Mouse (Mus musculus): ENCODE data around the gene Fitm2. TPM values are rescaled to one million over a fixed set of nuclear protein-coding genes. Genes with fewer than 3 reads are reported as not detected.

Fitm2 gene
- polyA plus RNA-seq, 1 experiment from 2014 or later = 13.6 TPM

DNA sequence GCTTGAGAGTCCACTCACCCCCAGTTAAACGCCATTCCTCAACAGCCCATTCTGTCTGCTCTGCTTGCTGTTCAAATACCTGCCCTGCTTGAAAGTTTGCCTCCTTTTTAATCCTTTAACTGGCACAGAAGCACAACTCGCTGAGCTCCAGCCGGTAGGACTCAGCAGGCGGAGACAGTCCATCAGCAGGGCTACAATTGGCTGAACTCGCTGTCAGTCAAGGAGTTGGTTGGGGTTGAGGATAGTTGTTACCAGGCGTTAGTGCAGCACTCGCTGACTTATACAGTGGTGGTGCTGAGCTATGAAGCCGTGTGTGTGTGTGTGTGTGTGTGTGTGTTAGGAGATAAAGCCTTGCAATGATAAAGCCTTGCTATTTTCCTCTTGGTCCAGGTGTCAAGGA lies 11.8 kb downstream of the Fitm2 start:
- no peak overlapping the region for H3K4me3 ChIP-seq (replicated peaks; ENCODE audit: low read depth, low read length)
- WGBS = 89% methylated on average over 8 of the region's 8 CpGs
- no peak overlapping the region for H3K9ac ChIP-seq (replicated peaks; ENCODE audit: low read length)
- H3K27me3 ChIP-seq (ENCODE audit: control insufficient read depth, insufficient read depth, low read length) = no peaks in the 10 kb centered on the region
- ATAC-seq (ENCODE audit: low FRiP score, low TSS enrichment) (no peak), DNase-seq (no peak)
- no peak overlapping the region for H3K4me2 ChIP-seq (ENCODE audit: low read length)
- H3K9me3 ChIP-seq (ENCODE audit: control insufficient read depth, low read length) = no peaks in the 10 kb centered on the region
- H3K27ac ChIP-seq (replicated peaks; ENCODE audit: low read depth, low read length) = no peak overlapping the region
- H3K4me1 ChIP-seq (ENCODE audit: control insufficient read depth, insufficient read depth, low read length) = no peaks in the 10 kb centered on the region
- H3K36me3 ChIP-seq (ENCODE audit: control insufficient read depth, insufficient read depth, low read length) = 0 out of 2 replicates have a peak, but pooled peaks cover 4% of the 10 kb centered on the region

- peak; percentile 45 for DNase-seq
- no peak overlapping the region for H3K27ac ChIP-seq (replicated peaks; ENCODE audit: low read depth, low read length)
- no peaks in the 10 kb centered on the region for H3K9me3 ChIP-seq (ENCODE audit: control insufficient read depth, low read length)
- no peak overlapping the region for H3K4me3 ChIP-seq (replicated peaks; ENCODE audit: low read depth, low read length)
- H3K9ac ChIP-seq (replicated peaks; ENCODE audit: low read length) = no peak overlapping the region; the same call in 1 of the 2 replicates
- WGBS = 45% methylated on average over 10 of the region's 10 CpGs
- no peak for ATAC-seq (ENCODE audit: low FRiP score, low TSS enrichment)
- peaks cover 12% of the 10 kb centered on the region for H3K36me3 ChIP-seq (ENCODE audit: control insufficient read depth, insufficient read depth, low read length)
- no peaks in the 10 kb centered on the region for H3K27me3 ChIP-seq (ENCODE audit: control insufficient read depth, insufficient read depth, low read length)
- peak overlapping the region; percentile 33 for H3K4me2 ChIP-seq (ENCODE audit: low read length)
- no peaks in the 10 kb centered on the region for H3K4me1 ChIP-seq (ENCODE audit: control insufficient read depth, insufficient read depth, low read length)
These were observed 13.0 kb downstream of the Fitm2 start for GRCm38 (mm10) chr2:163459380-163459779.

GRCm38 (mm10) chr2:163458539-163459265 lies 13.7 kb downstream of the Fitm2 start:
- Histone ChIP-seq H3K27ac (replicated peaks; ENCODE audit: low read depth, low read length) (no peak overlapping the region), H3K27me3 (ENCODE audit: control insufficient read depth, insufficient read depth, low read length) (no peaks in the 10 kb centered on the region), H3K4me2 (ENCODE audit: low read length) (peak overlapping the region; percentile 33), H3K4me3 (replicated peaks; ENCODE audit: low read depth, low read length) (no peak overlapping the region), H3K9ac (replicated peaks; ENCODE audit: low read length) (no peak overlapping the region; the same call in 1 of the 2 replicates), H3K36me3 (ENCODE audit: control insufficient read depth, insufficient read depth, low read length) (peaks cover 18% of the 10 kb centered on the region), H3K9me3 (ENCODE audit: control insufficient read depth, low read length) (no peaks in the 10 kb centered on the region), H3K4me1 (ENCODE audit: control insufficient read depth, insufficient read depth, low read length) (no peaks in the 10 kb centered on the region)
- peak; percentile 26 for DNase-seq
- 58% methylated on average over 27 of the region's 27 CpGs for WGBS
- no peak for ATAC-seq (ENCODE audit: low FRiP score, low TSS enrichment)

DNA sequence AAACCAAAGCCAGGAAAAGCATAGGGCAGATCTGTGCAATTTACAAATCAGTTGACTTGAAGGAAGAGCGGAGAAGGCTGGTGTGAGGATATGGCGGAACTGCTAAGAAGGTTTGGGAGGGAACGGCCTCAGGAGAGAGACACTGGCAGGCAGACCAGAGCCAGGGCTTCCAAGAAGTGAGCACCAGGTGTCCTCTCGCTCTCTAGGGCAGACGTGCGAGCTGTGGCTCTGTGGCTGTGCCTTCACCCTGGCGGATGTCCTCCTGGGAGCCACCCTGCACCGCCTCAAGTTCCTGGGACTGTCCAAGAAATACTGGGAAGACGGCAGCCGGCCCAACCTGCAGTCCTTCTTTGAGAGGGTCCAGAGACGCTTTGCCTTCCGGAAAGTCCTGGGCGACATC lies 19.1 kb downstream of the Fitm2 start:
- WGBS = 94% methylated on average over 13 of the region's 13 CpGs
- H3K9me3 ChIP-seq (ENCODE audit: control insufficient read depth, low read length) = no peaks in the 10 kb centered on the region
- DNase-seq (no peak), ATAC-seq (ENCODE audit: low FRiP score, low TSS enrichment) (no peak)
- H3K4me1 ChIP-seq (ENCODE audit: control insufficient read depth, insufficient read depth, low read length) = no peaks in the 10 kb centered on the region
- no peak overlapping the region for H3K9ac ChIP-seq (replicated peaks; ENCODE audit: low read length)
- no peak overlapping the region for H3K4me2 ChIP-seq (ENCODE audit: low read length)
- H3K27ac ChIP-seq (replicated peaks; ENCODE audit: low read depth, low read length) = no peak overlapping the region
- no peak overlapping the region for H3K4me3 ChIP-seq (replicated peaks; ENCODE audit: low read depth, low read length)
- H3K36me3 ChIP-seq (ENCODE audit: control insufficient read depth, insufficient read depth, low read length) = peaks cover 66% of the 10 kb centered on the region
- H3K27me3 ChIP-seq (ENCODE audit: control insufficient read depth, insufficient read depth, low read length) = no peaks in the 10 kb centered on the region

DNA sequence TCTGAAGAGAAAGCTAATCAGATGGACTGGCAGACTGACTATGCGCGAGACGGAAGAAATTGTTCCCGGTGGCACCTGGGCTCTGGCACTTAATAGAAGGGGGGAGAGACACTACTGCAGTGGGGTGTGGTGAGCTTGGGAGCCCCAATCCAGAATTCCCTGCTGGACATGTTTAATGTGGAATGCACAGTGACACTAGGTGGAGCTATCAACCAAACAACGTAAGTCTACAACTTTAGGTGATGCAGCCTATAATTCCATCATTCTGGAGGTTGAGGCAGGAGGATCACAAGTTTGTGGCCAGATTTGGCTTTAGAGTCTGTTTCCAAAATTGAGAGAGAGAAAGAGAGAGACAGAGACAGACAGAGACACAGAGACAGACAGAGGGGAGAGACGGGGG lies 19.7 kb downstream of the Fitm2 start:
- H3K4me1 ChIP-seq (ENCODE audit: control insufficient read depth, insufficient read depth, low read length) = no peaks in the 10 kb centered on the region
- H3K27me3 ChIP-seq (ENCODE audit: control insufficient read depth, insufficient read depth, low read length) = no peaks in the 10 kb centered on the region
- no peak for ATAC-seq (ENCODE audit: low FRiP score, low TSS enrichment)
- DNase-seq = no peak
- H3K4me3 ChIP-seq (replicated peaks; ENCODE audit: low read depth, low read length) = no peak overlapping the region
- no peak overlapping the region for H3K27ac ChIP-seq (replicated peaks; ENCODE audit: low read depth, low read length)
- WGBS = 92% methylated on average over 6 of the region's 6 CpGs
- H3K36me3 ChIP-seq (ENCODE audit: control insufficient read depth, insufficient read depth, low read length) = peaks cover 72% of the 10 kb centered on the region
- no peaks in the 10 kb centered on the region for H3K9me3 ChIP-seq (ENCODE audit: control insufficient read depth, low read length)
- no peak overlapping the region for H3K9ac ChIP-seq (replicated peaks; ENCODE audit: low read length)
- no peak overlapping the region for H3K4me2 ChIP-seq (ENCODE audit: low read length)

GRCm38 (mm10) chr2:163450668-163451295 lies 21.6 kb downstream of the Fitm2 start:
- no peaks in the 10 kb centered on the region for H3K27me3 ChIP-seq (ENCODE audit: control insufficient read depth, insufficient read depth, low read length)
- no peaks in the 10 kb centered on the region for H3K4me1 ChIP-seq (ENCODE audit: control insufficient read depth, insufficient read depth, low read length)
- H3K36me3 ChIP-seq (ENCODE audit: control insufficient read depth, insufficient read depth, low read length) = peaks cover 85% of the 10 kb centered on the region
- no peaks in the 10 kb centered on the region for H3K9me3 ChIP-seq (ENCODE audit: control insufficient read depth, low read length)
- H3K9ac ChIP-seq (replicated peaks; ENCODE audit: low read length) = no peak overlapping the region
- DNase-seq = peak; percentile 43
- no peak for ATAC-seq (ENCODE audit: low FRiP score, low TSS enrichment)
- no peak overlapping the region for H3K4me3 ChIP-seq (replicated peaks; ENCODE audit: low read depth, low read length)
- H3K27ac ChIP-seq (replicated peaks; ENCODE audit: low read depth, low read length) = no peak overlapping the region
- WGBS = 69% methylated on average over 6 of the region's 6 CpGs
- no peak overlapping the region for H3K4me2 ChIP-seq (ENCODE audit: low read length)

DNA sequence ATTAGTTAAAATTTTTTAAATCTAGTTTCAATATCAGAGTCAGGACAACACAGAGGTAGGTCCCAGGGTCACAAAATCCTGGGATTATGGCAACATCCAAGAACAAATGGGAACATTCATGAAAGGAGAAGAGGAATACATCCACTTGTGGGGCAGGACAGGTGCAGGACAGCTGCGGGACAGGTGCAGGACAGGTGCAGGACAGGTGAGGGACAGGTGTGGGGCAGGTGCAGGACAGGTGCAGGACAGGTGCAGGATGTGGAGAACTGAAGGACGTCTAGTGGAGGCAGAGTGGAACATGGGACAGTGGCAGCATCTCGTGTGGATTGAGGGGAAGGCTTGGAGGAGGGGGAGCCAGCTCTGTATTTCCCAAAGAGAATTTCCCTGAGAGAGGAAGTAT lies 23.2 kb downstream of the Fitm2 start:
- WGBS = 72% methylated on average over 3 of the region's 3 CpGs
- Histone ChIP-seq H3K4me2 (ENCODE audit: low read length) (no peak overlapping the region), H3K9me3 (ENCODE audit: control insufficient read depth, low read length) (no peaks in the 10 kb centered on the region), H3K4me3 (replicated peaks; ENCODE audit: low read depth, low read length) (no peak overlapping the region), H3K4me1 (ENCODE audit: control insufficient read depth, insufficient read depth, low read length) (no peaks in the 10 kb centered on the region), H3K27ac (replicated peaks; ENCODE audit: low read depth, low read length) (no peak overlapping the region), H3K9ac (replicated peaks; ENCODE audit: low read length) (no peak overlapping the region), H3K36me3 (ENCODE audit: control insufficient read depth, insufficient read depth, low read length) (peaks cover 76% of the 10 kb centered on the region), H3K27me3 (ENCODE audit: control insufficient read depth, insufficient read depth, low read length) (no peaks in the 10 kb centered on the region)
- ATAC-seq (ENCODE audit: low FRiP score, low TSS enrichment) = no peak
- DNase-seq = no peak

- H3K4me2 ChIP-seq (ENCODE audit: low read length) = no peak overlapping the region
- H3K4me3 ChIP-seq (replicated peaks; ENCODE audit: low read depth, low read length) = no peak overlapping the region
- H3K9ac ChIP-seq (replicated peaks; ENCODE audit: low read length) = no peak overlapping the region
- no peaks in the 10 kb centered on the region for H3K9me3 ChIP-seq (ENCODE audit: control insufficient read depth, low read length)
- no peaks in the 10 kb centered on the region for H3K27me3 ChIP-seq (ENCODE audit: control insufficient read depth, insufficient read depth, low read length)
- H3K4me1 ChIP-seq (ENCODE audit: control insufficient read depth, insufficient read depth, low read length) = no peaks in the 10 kb centered on the region
- DNase-seq = no peak
- whole genome bisulfite sequencing = 82% methylated on average over 12 of the region's 12 CpGs
- H3K36me3 ChIP-seq (ENCODE audit: control insufficient read depth, insufficient read depth, low read length) = peaks cover 63% of the 10 kb centered on the region
- ATAC-seq (ENCODE audit: low FRiP score, low TSS enrichment) = no peak
- no peak overlapping the region for H3K27ac ChIP-seq (replicated peaks; ENCODE audit: low read depth, low read length)
These were observed 25.1 kb downstream of the Fitm2 start for GRCm38 (mm10) chr2:163447375-163447774.

- Histone ChIP-seq H3K27me3 (ENCODE audit: control insufficient read depth, insufficient read depth, low read length) (no peaks in the 10 kb centered on the region), H3K4me3 (replicated peaks; ENCODE audit: low read depth, low read length) (no peak overlapping the region), H3K9ac (replicated peaks; ENCODE audit: low read length) (no peak overlapping the region), H3K36me3 (ENCODE audit: control insufficient read depth, insufficient read depth, low read length) (peaks cover 34% of the 10 kb centered on the region), H3K4me1 (ENCODE audit: control insufficient read depth, insufficient read depth, low read length) (peaks cover 19% of the 10 kb centered on the region), H3K27ac (replicated peaks; ENCODE audit: low read depth, low read length) (no peak overlapping the region), H3K4me2 (ENCODE audit: low read length) (no peak overlapping the region), H3K9me3 (ENCODE audit: control insufficient read depth, low read length) (no peaks in the 10 kb centered on the region)
- ATAC-seq (ENCODE audit: low FRiP score, low TSS enrichment) = no peak
- 75% methylated on average over 7 of the region's 7 CpGs for WGBS
- DNase-seq = no peak
These were observed 28.4 kb downstream of the Fitm2 start for GRCm38 (mm10) chr2:163444017-163444416.

All from midbrain, embryonic 14.5 days (tissue).